Mouse (Mus musculus) G1E (cell line): ENCODE measurements at regions not wholly inside any gene's neighbourhood (a gene's known extent, or its start where the extent isn't known, plus 50 kb on each side); places are given as distances from the start of the nearest gene placed in this dataset.

ENCODE experiments used
- CTCF ChIP-seq: IDR thresholded peaks from 2 replicates; pipeline ENCODE4 v1.5.1; 2012; ENCODE audit warnings: low read depth, low read length, inconsistent platforms, mixed read lengths
- GATA1 ChIP-seq: IDR thresholded peaks from 2 replicates; pipeline ENCODE4 v1.6.1; 2012; ENCODE audit warnings: borderline replicate concordance, low read length, inconsistent platforms, mixed read lengths

- TF ChIP-seq CTCF (no peak), GATA1 (no peak)
Observed at GRCm38 (mm10) chr5:64519731-64520130, 283.5 kb upstream of the Klf3 start.
